Mouse (Mus musculus): ENCODE measurements around the gene Sptan1. TPM values are rescaled to one million over a fixed set of nuclear protein-coding genes. Genes with fewer than 3 reads are reported as not detected.

Gene Sptan1
- polyA plus RNA-seq (2014; fragmentation: Nextera tagmentation; extraction: Ambion mirVana), result 156 and 161 TPM in 2 replicates

DNA sequence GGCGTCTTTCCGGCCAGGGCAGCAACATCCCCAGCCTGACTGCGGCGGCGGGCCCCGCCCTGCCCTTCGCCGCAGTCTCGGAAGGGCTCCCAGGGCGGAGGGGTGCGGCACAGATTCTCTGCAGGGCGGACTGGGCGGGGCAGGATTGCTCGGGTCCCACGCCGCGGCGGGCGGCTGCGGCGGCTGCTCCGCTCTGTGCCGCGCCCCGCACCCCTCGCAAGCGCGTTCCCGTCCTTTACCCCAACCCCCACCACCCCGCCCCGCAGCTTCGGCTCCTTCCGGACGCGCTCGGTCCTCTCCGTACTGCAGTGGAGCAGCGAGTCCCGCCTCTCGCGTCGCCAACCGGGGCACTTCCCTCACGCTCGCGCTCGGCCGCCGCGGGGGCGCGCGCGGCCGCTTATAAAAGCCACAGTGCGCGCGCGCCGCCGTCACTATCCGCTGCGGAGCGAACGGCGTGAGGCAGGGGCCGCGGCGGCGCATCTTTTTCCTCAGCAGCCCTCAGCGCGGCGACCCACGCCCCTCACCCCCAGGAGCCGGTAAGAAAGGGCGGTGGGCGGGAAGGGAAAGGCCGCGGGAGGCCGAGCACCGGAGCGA, at the start of gene Sptan1:
Sptan1 (plus strand) TSS at position 311 of the 594 bp plus-strand sequence.
- peak within 1 kb of the TSS; percentile 82 to 93 for H3K4me3 ChIP-seq (ENCODE audit: control insufficient read depth in 1 of 2, insufficient read depth in 1 of 2, low read depth in 1 of 2, low read length in 2 of 2)
- peak within 1 kb of the TSS; percentile 95 to 97 for H3K27ac ChIP-seq (replicated peaks in 1 of 2; ENCODE audit: control insufficient read depth in 1 of 2, insufficient read depth in 1 of 2, low read depth in 2 of 2, low read length in 2 of 2)
- ATAC-seq (ENCODE audit: insufficient number of reproducible peaks, insufficient read depth, low FRiP score, low read depth), result peak; percentile 99
- peak within 1 kb of the TSS; percentile 70 for H3K4me2 ChIP-seq (ENCODE audit: low read length)
- peak within 1 kb of the TSS; percentile 99 for H3K9ac ChIP-seq (ENCODE audit: low read length)
- no peaks in the 10 kb centered on the region for H3K9me3 ChIP-seq (ENCODE audit: control insufficient read depth, low read length)
- H3K36me3 ChIP-seq (ENCODE audit: control insufficient read depth, insufficient read depth, low read length), result peaks cover 28% of the 10 kb centered on the region
- H3K4me1 ChIP-seq (ENCODE audit: control insufficient read depth in 2 of 2, insufficient read depth in 2 of 2, low read length in 2 of 2), result peaks cover 21 to 53% of the 10 kb centered on the region in 2 experiments
- H3K27me3 ChIP-seq (ENCODE audit: control insufficient read depth, insufficient read depth, low read length), result no peaks in the 10 kb centered on the region
- under 1% methylated on average over 82 of the region's 82 CpGs for WGBS

DNA sequence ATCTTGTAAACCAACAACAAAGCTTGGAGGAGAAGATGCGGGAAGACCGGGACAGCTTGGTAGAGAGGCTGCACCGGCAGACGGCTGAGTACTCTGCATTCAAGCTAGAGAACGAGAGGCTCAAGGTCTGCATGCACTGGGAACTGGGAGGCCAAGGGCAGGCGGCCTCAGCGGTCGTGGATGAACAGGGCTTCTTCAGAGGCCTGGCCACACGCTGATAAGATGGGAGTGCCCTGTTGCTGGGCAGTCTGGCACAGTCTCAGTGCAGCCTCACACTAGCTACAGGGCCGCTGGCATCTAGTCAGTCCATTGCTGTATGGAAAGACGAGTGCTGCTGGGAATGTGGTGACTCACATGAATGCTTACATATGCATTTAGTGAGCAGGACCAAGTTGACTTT, 47.7 kb upstream of the Sptan1 start:
- no peaks in the 10 kb centered on the region for H3K9me3 ChIP-seq (ENCODE audit: control insufficient read depth, low read length)
- no peak overlapping the region for H3K27ac ChIP-seq (replicated peaks in 1 of 2; ENCODE audit: control insufficient read depth in 1 of 2, insufficient read depth in 1 of 2, low read depth in 2 of 2, low read length in 2 of 2)
- no peaks in the 10 kb centered on the region for H3K27me3 ChIP-seq (ENCODE audit: control insufficient read depth, insufficient read depth, low read length)
- peaks cover 93% of the 10 kb centered on the region for H3K36me3 ChIP-seq (ENCODE audit: control insufficient read depth, insufficient read depth, low read length)
- H3K4me2 ChIP-seq (ENCODE audit: low read length), result no peak overlapping the region
- no peak for ATAC-seq (ENCODE audit: insufficient number of reproducible peaks, insufficient read depth, low FRiP score, low read depth)
- H3K4me3 ChIP-seq (ENCODE audit: control insufficient read depth in 1 of 2, insufficient read depth in 1 of 2, low read depth in 1 of 2, low read length in 2 of 2), result no peak overlapping the region
- H3K4me1 ChIP-seq (ENCODE audit: control insufficient read depth in 2 of 2, insufficient read depth in 2 of 2, low read length in 2 of 2), result peaks cover 2 to 3% of the 10 kb centered on the region in 2 experiments; a peak in 1 of 4 replicates
- no peak overlapping the region for H3K9ac ChIP-seq (ENCODE audit: low read length)
- WGBS, result 78% methylated on average over 11 of the region's 11 CpGs

DNA sequence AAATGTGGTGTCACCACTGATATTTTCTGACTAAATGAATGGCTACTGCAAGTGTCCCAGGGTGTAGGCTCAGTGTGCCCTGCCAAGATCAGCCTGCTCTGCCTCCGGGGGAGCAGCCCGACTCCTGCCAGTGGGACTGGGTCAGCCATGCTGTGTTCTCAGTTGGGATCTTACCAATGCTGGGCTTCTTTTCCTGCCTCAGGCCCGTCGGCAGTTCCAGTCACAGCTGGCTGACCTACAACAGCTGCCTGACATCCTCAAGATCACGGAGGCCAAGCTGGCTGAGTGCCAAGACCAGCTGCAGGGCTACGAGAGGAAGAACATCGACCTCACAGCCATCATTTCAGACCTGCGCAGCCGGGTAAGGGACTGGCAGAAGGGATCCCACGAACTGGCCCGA, 43.3 kb upstream of the Sptan1 start:
- Histone ChIP-seq H3K36me3 (ENCODE audit: control insufficient read depth, insufficient read depth, low read length) (peaks cover 95% of the 10 kb centered on the region), H3K9ac (ENCODE audit: low read length) (no peak overlapping the region), H3K4me3 (ENCODE audit: control insufficient read depth in 1 of 2, insufficient read depth in 1 of 2, low read depth in 1 of 2, low read length in 2 of 2) (no peak overlapping the region), H3K27ac (replicated peaks in 1 of 2; ENCODE audit: control insufficient read depth in 1 of 2, insufficient read depth in 1 of 2, low read depth in 2 of 2, low read length in 2 of 2) (no peak overlapping the region), H3K27me3 (ENCODE audit: control insufficient read depth, insufficient read depth, low read length) (no peaks in the 10 kb centered on the region), H3K9me3 (ENCODE audit: control insufficient read depth, low read length) (no peaks in the 10 kb centered on the region), H3K4me1 (ENCODE audit: control insufficient read depth in 2 of 2, insufficient read depth in 2 of 2, low read length in 2 of 2) (peaks cover 2 to 3% of the 10 kb centered on the region in 2 experiments; a peak in 1 of 4 replicates), H3K4me2 (ENCODE audit: low read length) (no peak overlapping the region)
- 42% methylated on average over 11 of the region's 11 CpGs for WGBS
- ATAC-seq (ENCODE audit: insufficient number of reproducible peaks, insufficient read depth, low FRiP score, low read depth), result no peak

DNA sequence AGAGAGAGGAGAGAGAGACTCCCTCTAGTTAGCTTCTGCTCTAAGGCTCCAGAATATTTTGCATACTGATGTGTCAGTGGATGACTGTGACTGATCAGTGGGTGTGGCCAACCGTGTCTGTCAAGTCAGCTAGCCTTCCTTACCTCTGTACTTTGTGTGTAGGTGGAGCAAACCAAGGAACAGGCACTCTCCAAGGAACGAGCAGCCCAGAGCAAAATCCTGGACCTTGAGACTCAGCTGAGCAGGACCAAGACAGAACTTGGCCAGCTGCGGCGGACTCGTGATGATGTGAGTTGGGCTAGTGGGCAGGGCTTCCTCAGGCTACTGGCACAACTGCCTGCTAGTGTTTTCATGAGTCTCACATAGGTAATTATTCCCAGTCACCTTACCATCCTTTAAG, 38.8 kb upstream of the Sptan1 start:
- peaks cover 98% of the 10 kb centered on the region for H3K36me3 ChIP-seq (ENCODE audit: control insufficient read depth, insufficient read depth, low read length)
- no peaks in the 10 kb centered on the region for H3K9me3 ChIP-seq (ENCODE audit: control insufficient read depth, low read length)
- H3K27ac ChIP-seq (replicated peaks in 1 of 2; ENCODE audit: control insufficient read depth in 1 of 2, insufficient read depth in 1 of 2, low read depth in 2 of 2, low read length in 2 of 2), result no peak overlapping the region
- H3K4me3 ChIP-seq (ENCODE audit: control insufficient read depth in 1 of 2, insufficient read depth in 1 of 2, low read depth in 1 of 2, low read length in 2 of 2), result no peak overlapping the region
- no peak overlapping the region for H3K9ac ChIP-seq (ENCODE audit: low read length)
- no peak overlapping the region for H3K4me2 ChIP-seq (ENCODE audit: low read length)
- 90% methylated on average over 5 of the region's 5 CpGs for WGBS
- ATAC-seq (ENCODE audit: insufficient number of reproducible peaks, insufficient read depth, low FRiP score, low read depth), result no peak
- peaks cover 2 to 3% of the 10 kb centered on the region in 2 experiments; a peak in 1 of 4 replicates for H3K4me1 ChIP-seq (ENCODE audit: control insufficient read depth in 2 of 2, insufficient read depth in 2 of 2, low read length in 2 of 2)
- H3K27me3 ChIP-seq (ENCODE audit: control insufficient read depth, insufficient read depth, low read length), result no peaks in the 10 kb centered on the region

DNA sequence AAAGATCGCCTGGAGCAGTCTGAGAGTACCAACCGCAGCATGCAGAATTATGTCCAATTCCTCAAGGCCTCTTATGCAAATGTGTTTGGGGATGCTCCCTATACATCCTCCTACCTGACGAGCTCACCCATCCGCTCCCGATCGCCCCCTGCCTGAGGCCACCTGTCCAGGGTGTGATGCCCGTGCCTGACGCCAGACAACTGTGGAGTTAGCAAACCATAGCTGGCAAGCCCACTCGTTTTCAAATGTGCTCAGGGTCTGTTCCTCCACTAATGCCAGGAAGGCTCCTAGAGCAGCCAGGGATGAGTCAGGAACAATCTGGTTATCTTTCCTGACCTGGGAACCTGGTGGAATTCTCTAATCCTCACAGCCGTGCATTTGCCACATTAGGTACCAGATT, 34.9 kb upstream of the Sptan1 start:
- no peak overlapping the region for H3K9ac ChIP-seq (ENCODE audit: low read length)
- H3K4me1 ChIP-seq (ENCODE audit: control insufficient read depth in 2 of 2, insufficient read depth in 2 of 2, low read length in 2 of 2), result no peaks in the 10 kb centered on the region
- WGBS, result 85% methylated on average over 10 of the region's 10 CpGs
- H3K27ac ChIP-seq (replicated peaks in 1 of 2; ENCODE audit: control insufficient read depth in 1 of 2, insufficient read depth in 1 of 2, low read depth in 2 of 2, low read length in 2 of 2), result no peak overlapping the region
- H3K27me3 ChIP-seq (ENCODE audit: control insufficient read depth, insufficient read depth, low read length), result no peaks in the 10 kb centered on the region
- no peak for ATAC-seq (ENCODE audit: insufficient number of reproducible peaks, insufficient read depth, low FRiP score, low read depth)
- no peak overlapping the region for H3K4me2 ChIP-seq (ENCODE audit: low read length)
- H3K4me3 ChIP-seq (ENCODE audit: control insufficient read depth in 1 of 2, insufficient read depth in 1 of 2, low read depth in 1 of 2, low read length in 2 of 2), result no peak overlapping the region
- no peaks in the 10 kb centered on the region for H3K9me3 ChIP-seq (ENCODE audit: control insufficient read depth, low read length)
- peaks cover 60% of the 10 kb centered on the region for H3K36me3 ChIP-seq (ENCODE audit: control insufficient read depth, insufficient read depth, low read length)

DNA sequence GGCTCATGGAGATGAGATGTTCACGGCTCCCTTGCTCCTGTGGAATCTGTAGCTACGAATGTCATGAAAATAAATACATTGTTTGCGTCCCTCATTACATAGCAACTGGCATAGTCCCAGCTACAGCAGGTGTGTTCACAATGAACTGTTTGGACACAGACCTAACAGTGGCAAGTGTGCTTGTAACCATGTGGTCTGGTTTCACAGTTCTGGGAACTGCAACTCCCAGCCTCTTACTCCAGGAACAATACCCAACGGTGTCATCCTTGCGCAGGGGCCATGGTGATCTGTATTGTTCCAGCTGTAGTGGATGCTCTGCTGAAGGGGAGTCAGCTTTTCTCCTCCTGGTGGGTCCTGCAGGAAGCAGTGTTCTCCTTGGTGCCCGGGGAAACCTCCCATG, 34.2 kb upstream of the Sptan1 start:
- 88% methylated on average over 6 of the region's 6 CpGs for WGBS
- no peaks in the 10 kb centered on the region for H3K27me3 ChIP-seq (ENCODE audit: control insufficient read depth, insufficient read depth, low read length)
- no peak overlapping the region for H3K27ac ChIP-seq (replicated peaks in 1 of 2; ENCODE audit: control insufficient read depth in 1 of 2, insufficient read depth in 1 of 2, low read depth in 2 of 2, low read length in 2 of 2)
- no peak for ATAC-seq (ENCODE audit: insufficient number of reproducible peaks, insufficient read depth, low FRiP score, low read depth)
- no peak overlapping the region for H3K4me2 ChIP-seq (ENCODE audit: low read length)
- H3K9ac ChIP-seq (ENCODE audit: low read length), result no peak overlapping the region
- no peak overlapping the region for H3K4me3 ChIP-seq (ENCODE audit: control insufficient read depth in 1 of 2, insufficient read depth in 1 of 2, low read depth in 1 of 2, low read length in 2 of 2)
- H3K4me1 ChIP-seq (ENCODE audit: control insufficient read depth in 2 of 2, insufficient read depth in 2 of 2, low read length in 2 of 2), result peaks cover 4 to 6% of the 10 kb centered on the region in 2 experiments; a peak in 2 of 4 replicates
- no peaks in the 10 kb centered on the region for H3K9me3 ChIP-seq (ENCODE audit: control insufficient read depth, low read length)
- peaks cover 53% of the 10 kb centered on the region for H3K36me3 ChIP-seq (ENCODE audit: control insufficient read depth, insufficient read depth, low read length)

DNA sequence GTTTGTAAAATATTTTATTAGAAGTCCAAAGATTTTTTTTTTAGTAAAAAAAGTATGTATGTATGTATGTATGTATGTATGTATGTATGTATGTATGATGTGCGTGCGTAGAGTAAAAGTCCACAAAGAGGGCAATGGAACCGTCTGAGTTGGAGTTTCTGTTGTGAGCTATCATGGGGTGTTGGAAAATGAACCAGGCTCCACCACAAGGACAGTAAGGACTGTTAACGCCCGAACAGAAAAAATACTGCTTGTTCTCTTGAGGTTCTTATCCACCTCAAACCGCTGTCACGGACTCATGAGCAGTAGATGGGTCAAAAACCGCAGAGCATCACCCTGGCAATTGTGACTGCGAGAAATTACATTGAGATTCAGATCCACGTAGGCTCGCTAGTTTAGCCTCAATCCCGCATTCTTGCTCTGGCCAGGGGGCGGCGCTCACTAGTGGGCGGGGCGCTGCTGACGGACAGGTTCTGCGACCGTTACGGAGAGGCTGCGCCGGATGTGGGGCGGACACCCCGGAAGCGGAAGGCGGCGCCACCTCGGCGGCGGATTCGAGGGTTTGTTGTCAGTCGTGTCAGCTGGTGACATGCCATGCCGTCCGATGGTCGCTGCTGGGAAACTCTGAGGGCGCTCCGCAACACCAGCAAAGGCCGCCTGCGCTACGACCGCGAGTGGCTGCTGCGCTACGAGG, 30.3 kb upstream of the Sptan1 start, which contains the start of gene Gle1:
Gle1 (plus strand) TSS at position 521 of the 694 bp plus-strand sequence.
- Histone ChIP-seq H3K9me3 (ENCODE audit: control insufficient read depth, low read length) (no peaks in the 10 kb centered on the region), H3K4me2 (ENCODE audit: low read length) (peak within 1 kb of the TSS; percentile 79), H3K27me3 (ENCODE audit: control insufficient read depth, insufficient read depth, low read length) (no peaks in the 10 kb centered on the region), H3K27ac (replicated peaks in 1 of 2; ENCODE audit: control insufficient read depth in 1 of 2, insufficient read depth in 1 of 2, low read depth in 2 of 2, low read length in 2 of 2) (peak within 1 kb of the TSS; percentile 77 to 87), H3K36me3 (ENCODE audit: control insufficient read depth, insufficient read depth, low read length) (peaks cover 50% of the 10 kb centered on the region), H3K4me3 (ENCODE audit: control insufficient read depth in 1 of 2, insufficient read depth in 1 of 2, low read depth in 1 of 2, low read length in 2 of 2) (peak within 1 kb of the TSS; percentile 84 to 94), H3K9ac (ENCODE audit: low read length) (peak within 1 kb of the TSS; percentile 84), H3K4me1 (ENCODE audit: control insufficient read depth in 2 of 2, insufficient read depth in 2 of 2, low read length in 2 of 2) (peaks cover 4 to 6% of the 10 kb centered on the region in 2 experiments; a peak in 2 of 4 replicates)
- peak; percentile 88 for ATAC-seq (ENCODE audit: insufficient number of reproducible peaks, insufficient read depth, low FRiP score, low read depth)
- 2% methylated on average over 44 of the region's 44 CpGs for WGBS

All from heart, embryonic 14.5 days (tissue).